Mouse (Mus musculus): Measurements from ENCODE around the gene Rag1. TPM values are rescaled to one million over a fixed set of nuclear protein-coding genes. Genes with fewer than 3 reads are reported as not detected.

Gene Rag1
- polyA plus RNA-seq, 1 experiment: not detected

DNA sequence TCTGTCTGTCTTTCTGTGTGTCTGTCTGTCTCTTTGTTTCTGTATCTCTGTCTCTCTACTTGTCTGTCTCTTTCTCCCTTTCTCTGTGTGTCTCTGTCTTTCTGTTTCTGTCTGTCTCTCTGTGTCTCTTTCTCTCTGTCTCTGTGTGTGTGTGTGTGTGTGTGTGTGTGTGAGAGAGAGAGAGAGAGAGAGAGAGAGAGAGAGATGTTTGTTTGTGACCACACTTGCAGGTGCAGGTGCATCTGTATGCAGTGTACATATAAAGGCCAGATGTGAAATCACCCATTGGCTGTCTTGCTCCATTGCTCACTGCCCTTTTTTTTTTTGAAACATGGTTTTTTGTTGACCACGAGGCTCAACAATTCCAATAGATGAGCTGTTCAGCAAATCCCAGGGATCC lies 1.1 kb upstream of the Rag1 start:
- H3K79me2 ChIP-seq (ENCODE audit: control insufficient read depth, insufficient read depth): no peaks in the 10 kb centered on the region
- TF ChIP-seq CEBPB (IDR thresholded peaks at IDR 0.05; ENCODE audit: insufficient read depth, poor library complexity, severe bottlenecking) (no peak), REST (IDR thresholded peaks at IDR 0.05; ENCODE audit: insufficient read depth, insufficient read length) (no peak), POLR2AphosphoS2 (IDR thresholded peaks at IDR 0.05; ENCODE audit: insufficient read length, low read depth) (no peak), MYOG (IDR thresholded peaks at IDR 0.05; ENCODE audit: control insufficient read depth in 1 of 3, insufficient read depth in 1 of 3, insufficient read length in 2 of 3, low read depth in 2 of 3) (no peak), MYOD1 (IDR thresholded peaks at IDR 0.05; ENCODE audit: control insufficient read depth in 1 of 3, insufficient read length in 2 of 3, low read depth in 2 of 3) (no peak), TCF3 (IDR thresholded peaks at IDR 0.05; ENCODE audit: insufficient read length, low read depth) (no peak), SRF (IDR thresholded peaks at IDR 0.05; ENCODE audit: control insufficient read depth, insufficient read length, low read depth) (no peak), E2F4 (IDR thresholded peaks at IDR 0.05; ENCODE audit: insufficient read depth) (no peak), USF1 (IDR thresholded peaks at IDR 0.05; ENCODE audit: low read depth) (no peak), POLR2A (IDR thresholded peaks at IDR 0.05; ENCODE audit: insufficient read length, low read depth) (no peak), MAX (IDR thresholded peaks at IDR 0.05; ENCODE audit: low read depth) (no peak), TCF12 (IDR thresholded peaks at IDR 0.05; ENCODE audit: insufficient read depth, poor library complexity, severe bottlenecking) (no peak)
- no peak overlapping the region for H3ac ChIP-seq (ENCODE audit: control insufficient read depth, insufficient read length)
- no peak overlapping the region for H3K4me3 ChIP-seq
- H3K27me3 ChIP-seq (ENCODE audit: control insufficient read depth, insufficient read depth, insufficient read length): peaks cover 35% of the 10 kb centered on the region
- H3K36me3 ChIP-seq (ENCODE audit: control insufficient read depth, insufficient read depth): no peaks in the 10 kb centered on the region
- no peak overlapping the region for H3K4me2 ChIP-seq (ENCODE audit: low read depth)

DNA sequence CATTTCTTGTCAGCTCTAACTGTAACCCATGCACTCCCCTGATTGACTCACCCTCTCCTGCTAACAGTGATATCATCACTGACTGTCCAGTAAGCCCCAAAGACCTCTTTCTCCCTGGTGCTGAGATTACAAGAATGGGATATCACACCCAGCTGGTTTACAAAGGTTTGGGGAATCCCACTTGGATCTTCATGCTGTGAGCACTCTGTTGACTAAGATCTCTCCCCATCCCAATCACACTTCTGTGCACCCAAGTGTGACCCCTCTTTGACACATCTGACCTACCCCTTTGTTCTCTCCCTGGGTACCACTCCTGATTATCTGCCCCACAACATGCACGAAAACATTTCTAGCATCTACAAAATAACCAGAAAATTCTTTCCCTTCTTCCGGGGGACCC lies 940 bp downstream of the Rag1 start:
- Histone ChIP-seq H3K36me3 (ENCODE audit: control insufficient read depth, insufficient read depth) (no peaks in the 10 kb centered on the region), H3ac (ENCODE audit: control insufficient read depth, insufficient read length) (no peak overlapping the region), H3K27me3 (ENCODE audit: control insufficient read depth, insufficient read depth, insufficient read length) (peaks cover 46% of the 10 kb centered on the region), H3K4me3 (no peak overlapping the region), H3K4me2 (ENCODE audit: low read depth) (no peak overlapping the region), H3K79me2 (ENCODE audit: control insufficient read depth, insufficient read depth) (no peaks in the 10 kb centered on the region)
- TF ChIP-seq POLR2A (IDR thresholded peaks at IDR 0.05; ENCODE audit: insufficient read length, low read depth) (no peak), SRF (IDR thresholded peaks at IDR 0.05; ENCODE audit: control insufficient read depth, insufficient read length, low read depth) (no peak), TCF3 (IDR thresholded peaks at IDR 0.05; ENCODE audit: insufficient read length, low read depth) (no peak), E2F4 (IDR thresholded peaks at IDR 0.05; ENCODE audit: insufficient read depth) (no peak), MAX (IDR thresholded peaks at IDR 0.05; ENCODE audit: low read depth) (no peak), TCF12 (IDR thresholded peaks at IDR 0.05; ENCODE audit: insufficient read depth, poor library complexity, severe bottlenecking) (no peak)

DNA sequence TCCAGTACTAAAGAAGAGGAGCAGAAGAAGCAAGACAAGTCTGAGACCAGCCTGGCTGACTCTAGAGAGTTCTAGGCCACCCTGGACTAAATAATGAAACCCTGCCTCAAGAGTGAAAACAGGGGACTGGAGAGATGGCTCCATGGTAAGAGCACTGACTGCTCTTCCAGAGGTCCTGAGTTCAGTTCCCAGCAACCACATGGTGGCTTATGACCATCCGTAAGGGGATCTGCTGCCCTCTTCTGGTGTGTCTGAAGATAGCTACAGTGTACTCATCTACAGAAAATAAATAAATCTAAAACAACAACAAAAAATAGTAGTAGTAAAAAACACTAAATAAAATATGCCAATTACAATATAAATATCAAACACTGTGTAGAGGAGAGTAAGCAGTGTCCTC lies 3.5 kb downstream of the Rag1 start:
- no peaks in the 10 kb centered on the region for H3K79me2 ChIP-seq (ENCODE audit: control insufficient read depth, insufficient read depth)
- no peak for TF ChIP-seq USF1 (IDR thresholded peaks at IDR 0.05; ENCODE audit: low read depth)
- no peak for TF ChIP-seq TCF3 (IDR thresholded peaks at IDR 0.05; ENCODE audit: insufficient read length, low read depth)
- no peak for TF ChIP-seq POLR2A (IDR thresholded peaks at IDR 0.05; ENCODE audit: insufficient read length, low read depth)
- no peak for TF ChIP-seq MYOG (IDR thresholded peaks at IDR 0.05; ENCODE audit: control insufficient read depth in 1 of 3, insufficient read depth in 1 of 3, insufficient read length in 2 of 3, low read depth in 2 of 3)
- TF ChIP-seq TCF12 (IDR thresholded peaks at IDR 0.05; ENCODE audit: insufficient read depth, poor library complexity, severe bottlenecking): no peak
- no peak for TF ChIP-seq POLR2AphosphoS2 (IDR thresholded peaks at IDR 0.05; ENCODE audit: insufficient read length, low read depth)
- no peak for TF ChIP-seq CEBPB (IDR thresholded peaks at IDR 0.05; ENCODE audit: insufficient read depth, poor library complexity, severe bottlenecking)
- TF ChIP-seq E2F4 (IDR thresholded peaks at IDR 0.05; ENCODE audit: insufficient read depth): no peak
- no peak for TF ChIP-seq MAX (IDR thresholded peaks at IDR 0.05; ENCODE audit: low read depth)
- no peak for TF ChIP-seq MYOD1 (IDR thresholded peaks at IDR 0.05; ENCODE audit: control insufficient read depth in 1 of 3, insufficient read length in 2 of 3, low read depth in 2 of 3)
- TF ChIP-seq SRF (IDR thresholded peaks at IDR 0.05; ENCODE audit: control insufficient read depth, insufficient read length, low read depth): no peak
- TF ChIP-seq REST (IDR thresholded peaks at IDR 0.05; ENCODE audit: insufficient read depth, insufficient read length): no peak
- no peak overlapping the region for H3K4me3 ChIP-seq
- H3K36me3 ChIP-seq (ENCODE audit: control insufficient read depth, insufficient read depth): no peaks in the 10 kb centered on the region
- peaks cover 45% of the 10 kb centered on the region for H3K27me3 ChIP-seq (ENCODE audit: control insufficient read depth, insufficient read depth, insufficient read length)
- H3K4me2 ChIP-seq (ENCODE audit: low read depth): no peak overlapping the region
- no peak overlapping the region for H3ac ChIP-seq (ENCODE audit: control insufficient read depth, insufficient read length)

DNA sequence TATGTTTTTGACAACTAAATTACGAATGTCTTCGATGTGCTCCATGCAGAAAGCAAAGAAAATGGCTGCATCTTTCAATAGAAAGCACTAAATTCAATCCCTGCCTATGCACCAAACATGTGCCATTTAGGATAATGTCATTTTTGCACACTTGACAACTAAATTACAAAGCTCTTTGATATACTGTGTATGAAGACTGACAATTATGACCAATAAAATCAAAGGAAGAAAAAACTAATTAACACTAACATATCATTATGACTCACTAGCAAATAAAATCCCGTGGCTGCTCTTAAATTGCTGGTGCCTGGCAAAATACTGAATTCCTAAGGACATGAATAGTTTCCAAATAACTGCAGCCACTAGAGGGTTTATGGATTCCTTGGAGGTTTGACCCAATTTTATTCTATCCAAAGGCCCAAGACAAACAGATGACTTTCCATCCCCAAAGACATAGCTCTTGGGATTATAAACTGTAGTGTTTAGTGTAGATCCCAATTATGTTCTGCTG lies 9.4 kb downstream of the Rag1 start:
- Histone ChIP-seq H3K4me3 (no peak overlapping the region), H3ac (ENCODE audit: control insufficient read depth, insufficient read length) (no peak overlapping the region), H3K4me2 (ENCODE audit: low read depth) (no peak overlapping the region), H3K36me3 (ENCODE audit: control insufficient read depth, insufficient read depth) (no peaks in the 10 kb centered on the region), H3K79me2 (ENCODE audit: control insufficient read depth, insufficient read depth) (no peaks in the 10 kb centered on the region), H3K27me3 (ENCODE audit: control insufficient read depth, insufficient read depth, insufficient read length) (peaks cover 25% of the 10 kb centered on the region)
- TF ChIP-seq POLR2A (IDR thresholded peaks at IDR 0.05; ENCODE audit: insufficient read length, low read depth) (no peak), CEBPB (IDR thresholded peaks at IDR 0.05; ENCODE audit: insufficient read depth, poor library complexity, severe bottlenecking) (no peak), POLR2AphosphoS2 (IDR thresholded peaks at IDR 0.05; ENCODE audit: insufficient read length, low read depth) (no peak), MYOG (IDR thresholded peaks at IDR 0.05; ENCODE audit: control insufficient read depth in 1 of 3, insufficient read depth in 1 of 3, insufficient read length in 2 of 3, low read depth in 2 of 3) (no peak), MAX (IDR thresholded peaks at IDR 0.05; ENCODE audit: low read depth) (no peak), TCF12 (IDR thresholded peaks at IDR 0.05; ENCODE audit: insufficient read depth, poor library complexity, severe bottlenecking) (no peak), SRF (IDR thresholded peaks at IDR 0.05; ENCODE audit: control insufficient read depth, insufficient read length, low read depth) (no peak), E2F4 (IDR thresholded peaks at IDR 0.05; ENCODE audit: insufficient read depth) (no peak), TCF3 (IDR thresholded peaks at IDR 0.05; ENCODE audit: insufficient read length, low read depth) (no peak), USF1 (IDR thresholded peaks at IDR 0.05; ENCODE audit: low read depth) (no peak), MYOD1 (IDR thresholded peaks at IDR 0.05; ENCODE audit: control insufficient read depth in 1 of 3, insufficient read length in 2 of 3, low read depth in 2 of 3) (no peak), REST (IDR thresholded peaks at IDR 0.05; ENCODE audit: insufficient read depth, insufficient read length) (no peak)

Data from myocyte (in vitro differentiated cells).